Mouse (Mus musculus) hindbrain, embryonic 10.5 days (tissue): ENCODE measurements at regions not wholly inside any gene's neighbourhood (a gene's known extent, or its start where the extent isn't known, plus 50 kb on each side); places are given as distances from the start of the nearest gene placed in this dataset.
"Not testable (repeated sequence)": the region's sequence is repeated elsewhere in the genome, so short reads cannot be mapped to it uniquely, and the experiment has no call there.

Experiments used
- DNase-seq: peaks from one replicate; pipeline ENCODE4 v3.0.0-alpha.2; 2017; ENCODE audit warnings: low spot score
- H3K27ac ChIP-seq: fragments of 300-500 bp; sonication (generic); 2 replicates; pipeline ENCODE4 v1.5.1; 2016; ENCODE audit warnings: mild to moderate bottlenecking, moderate library complexity
- H3K27me3 ChIP-seq: fragments of 300-500 bp; sonication (generic); 2 replicates; pipeline ENCODE4 v1.6.1; 2016; ENCODE audit warnings: mild to moderate bottlenecking; ENCODE audit not compliant: poor library complexity, insufficient read depth, severe bottlenecking
- H3K36me3 ChIP-seq: fragments of 300-500 bp; sonication (generic); 2 replicates; pipeline ENCODE4 v1.6.1; 2016; ENCODE audit warnings: mild to moderate bottlenecking, moderate library complexity
- H3K4me1 ChIP-seq: fragments of 300-500 bp; sonication (generic); replicated peaks from 2 replicates; pipeline ENCODE4 v1.6.1; 2016; ENCODE audit warnings: mild to moderate bottlenecking
- H3K4me3 ChIP-seq: fragments of 300-500 bp; sonication (generic); 2 replicates; pipeline ENCODE4 v1.5.1; 2016; ENCODE audit warnings: mild to moderate bottlenecking, moderate library complexity
- H3K9me3 ChIP-seq: fragments of 300-500 bp; sonication (generic); 2 replicates; pipeline ENCODE4 v1.6.1; 2016; ENCODE audit warnings: mild to moderate bottlenecking, moderate library complexity
- WGBS: fragments of 180-500 bp; shearing (Covaris S2); methylation state at CpG from one replicate; pipeline ENCODE4 v1.1.7; 2016; 5-methylcytosine and 5-hydroxymethylcytosine counted together

- WGBS: 87% methylated on average over 3 of the region's 3 CpGs
- Histone ChIP-seq H3K27ac (no peak overlapping the region), H3K4me3 (no peak overlapping the region), H3K4me1 (peaks cover 42% of the 10 kb centered on the region), H3K27me3 (peaks cover 9% of the 10 kb centered on the region; the same call in 1 of the 2 replicates), H3K36me3 (no peaks in the 10 kb centered on the region), H3K9me3 (peaks cover 3% of the 10 kb centered on the region; the same call in 1 of the 2 replicates)
- no peak for DNase-seq
Observed at GRCm38 (mm10) chr1:181262496-181262895, 50.7 kb upstream of the Wdr26 start.

GRCm38 (mm10) chr1:181263216-181263615 is 51.4 kb upstream of the Wdr26 start:
- H3K27ac ChIP-seq: no peak overlapping the region
- no peak overlapping the region for H3K4me3 ChIP-seq
- no peaks in the 10 kb centered on the region for H3K36me3 ChIP-seq
- DNase-seq: no peak
- 96% methylated on average over 10 of the region's 10 CpGs for WGBS
- peaks cover 35% of the 10 kb centered on the region for H3K4me1 ChIP-seq
- H3K27me3 ChIP-seq: peaks cover 1% of the 10 kb centered on the region; the same call in 1 of the 2 replicates
- peaks cover 3% of the 10 kb centered on the region; the same call in 1 of the 2 replicates for H3K9me3 ChIP-seq

GRCm38 (mm10) chr1:181270469-181270868 is 58.7 kb upstream of the Wdr26 start:
- WGBS: 98% methylated on average over 12 of the region's 15 CpGs
- H3K9me3 ChIP-seq, H3K27ac ChIP-seq, H3K27me3 ChIP-seq, H3K4me3 ChIP-seq, H3K36me3 ChIP-seq, DNase-seq: not testable (repeated sequence)
- peaks cover 19% of the 10 kb centered on the region for H3K4me1 ChIP-seq

GRCm38 (mm10) chr1:181271164-181271563 is 59.4 kb upstream of the Wdr26 start:
- H3K27me3 ChIP-seq: no peaks in the 10 kb centered on the region
- no peaks in the 10 kb centered on the region for H3K9me3 ChIP-seq
- DNase-seq: no peak
- WGBS: 80% methylated on average over 5 of the region's 5 CpGs
- peaks cover 19% of the 10 kb centered on the region for H3K4me1 ChIP-seq
- no peak overlapping the region for H3K27ac ChIP-seq
- H3K36me3 ChIP-seq: no peaks in the 10 kb centered on the region
- no peak overlapping the region for H3K4me3 ChIP-seq

GRCm38 (mm10) chr1:181271821-181272220 is 60.0 kb upstream of the Wdr26 start:
- Histone ChIP-seq H3K9me3 (no peaks in the 10 kb centered on the region), H3K4me3 (no peak overlapping the region), H3K27me3 (no peaks in the 10 kb centered on the region), H3K4me1 (peaks cover 19% of the 10 kb centered on the region), H3K27ac (no peak overlapping the region), H3K36me3 (no peaks in the 10 kb centered on the region)
- DNase-seq: no peak
- 83% methylated on average over 6 of the region's 6 CpGs for WGBS

- WGBS: 5% methylated on average over 20 of the region's 20 CpGs
- peak overlapping the region; percentile 67 for H3K27ac ChIP-seq
- no peaks in the 10 kb centered on the region for H3K27me3 ChIP-seq
- H3K4me1 ChIP-seq: peaks cover 19% of the 10 kb centered on the region
- H3K9me3 ChIP-seq: no peaks in the 10 kb centered on the region
- no peaks in the 10 kb centered on the region for H3K36me3 ChIP-seq
- H3K4me3 ChIP-seq: no peak overlapping the region
- DNase-seq: peak; percentile 89
Observed at GRCm38 (mm10) chr1:181272622-181273296, 61.0 kb upstream of the Wdr26 start.

- 51% methylated on average over 9 of the region's 10 CpGs for WGBS
- DNase-seq: no peak
Observed at GRCm38 (mm10) chr1:181273540-181274204, 61.9 kb upstream of the Wdr26 start.

GRCm38 (mm10) chr1:181280826-181281225 is 69.0 kb upstream of the Wdr26 start:
- H3K27ac ChIP-seq: no peak overlapping the region
- H3K4me3 ChIP-seq: no peak overlapping the region
- H3K4me1 ChIP-seq: 0 out of 2 replicates have a peak, but pooled peaks cover 5% of the 10 kb centered on the region
- H3K36me3 ChIP-seq: no peaks in the 10 kb centered on the region
- H3K9me3 ChIP-seq: no peaks in the 10 kb centered on the region
- H3K27me3 ChIP-seq: no peaks in the 10 kb centered on the region
- no peak for DNase-seq
- WGBS: 92% methylated on average over 5 of the region's 5 CpGs

More at GRCm38 (mm10) chr1:181273540-181274204, 61.9 kb upstream of the Wdr26 start:
- no peaks in the 10 kb centered on the region for H3K9me3 ChIP-seq
- H3K27ac ChIP-seq: no peak overlapping the region
- H3K36me3 ChIP-seq: no peaks in the 10 kb centered on the region
- no peak overlapping the region for H3K4me3 ChIP-seq
- no peaks in the 10 kb centered on the region for H3K27me3 ChIP-seq
- H3K4me1 ChIP-seq: peaks cover 19% of the 10 kb centered on the region

- H3K27me3 ChIP-seq, H3K27ac ChIP-seq, H3K4me3 ChIP-seq, DNase-seq, H3K4me1 ChIP-seq, H3K9me3 ChIP-seq, H3K36me3 ChIP-seq: not testable (repeated sequence)
- WGBS: 87% methylated on average over 8 of the region's 8 CpGs
Observed at GRCm38 (mm10) chr1:181282986-181283385, 69.4 kb upstream of the Cnih3 start.

GRCm38 (mm10) chr1:181283539-181283938 is 68.9 kb upstream of the Cnih3 start:
- not testable (repeated sequence) for H3K9me3 ChIP-seq, H3K4me3 ChIP-seq, DNase-seq, H3K27me3 ChIP-seq, H3K4me1 ChIP-seq, H3K27ac ChIP-seq, H3K36me3 ChIP-seq
- WGBS: 88% methylated on average over 8 of the region's 8 CpGs

- H3K36me3 ChIP-seq: no peaks in the 10 kb centered on the region
- no peaks in the 10 kb centered on the region for H3K27me3 ChIP-seq
- whole genome bisulfite sequencing: 67% methylated on average over 10 of the region's 10 CpGs
- H3K4me3 ChIP-seq: no peak overlapping the region
- no peak overlapping the region for H3K27ac ChIP-seq
- DNase-seq: no peak
- H3K4me1 ChIP-seq: 0 out of 2 replicates have a peak, but pooled peaks cover 9% of the 10 kb centered on the region
- H3K9me3 ChIP-seq: no peaks in the 10 kb centered on the region
Observed at GRCm38 (mm10) chr1:181284301-181285197, 67.9 kb upstream of the Cnih3 start.

GRCm38 (mm10) chr1:181285600-181285999 is 66.8 kb upstream of the Cnih3 start:
- no peak overlapping the region for H3K27ac ChIP-seq
- no peaks in the 10 kb centered on the region for H3K27me3 ChIP-seq
- WGBS: 91% methylated on average over 8 of the region's 8 CpGs
- no peaks in the 10 kb centered on the region for H3K36me3 ChIP-seq
- no peaks in the 10 kb centered on the region for H3K9me3 ChIP-seq
- DNase-seq: no peak
- H3K4me3 ChIP-seq: no peak overlapping the region
- H3K4me1 ChIP-seq: 0 out of 2 replicates have a peak, but pooled peaks cover 9% of the 10 kb centered on the region
